13 mouse cellular contexts compared by ENCODE assay signal in the genomic region with DNA sequence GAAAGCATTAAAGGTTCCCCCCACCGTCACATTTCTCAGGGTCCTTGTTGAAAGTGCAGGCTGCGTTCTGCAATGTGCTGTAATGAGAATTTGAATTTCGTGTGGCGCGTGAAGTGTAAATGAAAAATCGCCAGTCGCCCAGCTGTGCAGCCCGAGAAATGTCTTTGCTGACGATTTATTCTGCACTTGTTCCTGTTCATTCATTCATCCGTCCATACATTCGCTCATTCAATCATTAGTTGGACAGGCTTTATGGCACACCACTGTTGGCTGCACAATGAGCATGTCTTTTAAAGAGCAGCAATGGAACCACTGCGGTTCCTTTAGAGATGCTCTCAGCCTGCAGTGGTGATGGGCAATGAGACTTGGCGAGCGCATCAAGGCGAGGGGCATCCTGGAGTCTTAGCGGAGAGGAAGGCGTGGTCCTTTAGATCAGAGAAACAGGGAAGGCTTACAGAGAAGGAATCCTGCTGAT. TPM values are rescaled to one million over a fixed set of nuclear protein-coding genes. Genes with fewer than 3 reads are reported as not detected.
DNase-seq lines count a peak whose midpoint lies in the region; ATAC-seq and TF ChIP-seq lines count a peak whose summit lies in the region.
"Had no signal": no experiment of that assay in that cellular context is flagged by ENCODE, and none has a peak within 500 bp of the region (broad histone marks: within the 10 kb centered on the region; RNA-seq: fewer than 3 reads in every experiment).

No protein-coding gene starts in this region.

- peak overlapping the region; percentile 53 for H3K4me2 ChIP-seq in forebrain, embryonic 13.5 days
- H3K4me2 ChIP-seq in hindbrain, embryonic 16.5 days (ENCODE audit: low read length): peak overlapping the region; percentile 45
- H3K4me2 ChIP-seq in myocyte (ENCODE audit: low read depth): peak overlapping the region; percentile 35
- no peak overlapping the region for H3K4me2 ChIP-seq in kidney, embryonic 15.5 days
- H3K4me2 ChIP-seq: heart, embryonic 11.5 days; lung, embryonic 15.5 days had no signal

- no peaks in the 10 kb centered on the region for H3K27me3 ChIP-seq in forebrain, embryonic 13.5 days
- no peaks in the 10 kb centered on the region for H3K27me3 ChIP-seq in hindbrain, embryonic 16.5 days (replicated peaks; ENCODE audit: control insufficient read depth, insufficient read depth, low read length)
- no peaks in the 10 kb centered on the region for H3K27me3 ChIP-seq in myocyte (ENCODE audit: control insufficient read depth, insufficient read depth, insufficient read length)
- no peaks in the 10 kb centered on the region for H3K27me3 ChIP-seq in kidney, embryonic 15.5 days

- H3K36me3 ChIP-seq in forebrain, embryonic 13.5 days (ENCODE audit: poor library complexity, severe bottlenecking): 0 out of 2 replicates have a peak, but pooled peaks cover 6% of the 10 kb centered on the region
- H3K36me3 ChIP-seq in hindbrain, embryonic 16.5 days (ENCODE audit: control insufficient read depth, insufficient read depth, low read length): no peaks in the 10 kb centered on the region
- no peaks in the 10 kb centered on the region for H3K36me3 ChIP-seq in myocyte (ENCODE audit: control insufficient read depth, insufficient read depth)
- H3K36me3 ChIP-seq in kidney, embryonic 15.5 days: peaks cover 3% of the 10 kb centered on the region; the same call in 1 of the 2 replicates
- H3K36me3 ChIP-seq: lung, embryonic 15.5 days had no signal

- 0 out of 2 replicates have a peak, but pooled peaks have one; percentile 12 for ATAC-seq in forebrain, embryonic 13.5 days
- peak; percentile 13; the same call in 1 of the 2 replicates for ATAC-seq in hindbrain, embryonic 16.5 days
- no peak for ATAC-seq in kidney, embryonic 15.5 days (replicated peaks; ENCODE audit: low FRiP score)

- H3K4me1 ChIP-seq in forebrain, embryonic 13.5 days: peaks cover 42% of the 10 kb centered on the region
- peaks cover 28% of the 10 kb centered on the region for H3K4me1 ChIP-seq in hindbrain, embryonic 16.5 days (ENCODE audit: control insufficient read depth, insufficient read depth, low read depth, low read length)
- H3K4me1 ChIP-seq in kidney, embryonic 15.5 days: peaks cover 27% of the 10 kb centered on the region

- no peaks in the 10 kb centered on the region for H3K9me3 ChIP-seq in forebrain, embryonic 13.5 days (replicated peaks)
- H3K9me3 ChIP-seq in hindbrain, embryonic 16.5 days (ENCODE audit: control insufficient read depth, low read length): no peaks in the 10 kb centered on the region; the same call in 1 of the 2 replicates
- 0 out of 2 replicates have a peak, but pooled peaks cover 4% of the 10 kb centered on the region for H3K9me3 ChIP-seq in kidney, embryonic 15.5 days (replicated peaks)
- H3K9me3 ChIP-seq: lung, embryonic 15.5 days had no signal

- H3K9ac ChIP-seq in forebrain, embryonic 13.5 days: peak overlapping the region; percentile 6
- peak overlapping the region; percentile 28; the same call in 1 of the 2 replicates for H3K9ac ChIP-seq in hindbrain, embryonic 16.5 days (ENCODE audit: low read depth, low read length)
- no peak overlapping the region for H3K9ac ChIP-seq in kidney, embryonic 15.5 days
- H3K9ac ChIP-seq: lung, embryonic 15.5 days had no signal

- peak overlapping the region; percentile 72 for H3K27ac ChIP-seq in forebrain, embryonic 13.5 days
- peak overlapping the region; percentile 42; the same call in 1 of the 2 replicates for H3K27ac ChIP-seq in hindbrain, embryonic 16.5 days (ENCODE audit: low read depth, low read length)
- H3K27ac ChIP-seq in kidney, embryonic 15.5 days: no peak overlapping the region
- H3K27ac ChIP-seq: kidney, postnatal 0 days; lung, embryonic 15.5 days; stomach, postnatal 0 days had no signal

- 9% methylated on average over 17 of the region's 17 CpGs for WGBS in forebrain, embryonic 13.5 days
- WGBS in hindbrain, embryonic 16.5 days: 26% methylated on average over 17 of the region's 17 CpGs
- WGBS in kidney, embryonic 15.5 days: 83% methylated on average over 17 of the region's 17 CpGs

- 0 out of 2 replicates have a peak overlapping the region, but pooled peaks have one; percentile 9 for H3K4me3 ChIP-seq in forebrain, embryonic 13.5 days
- H3K4me3 ChIP-seq in hindbrain, embryonic 16.5 days (ENCODE audit: low read length): no peak overlapping the region
- no peak overlapping the region for H3K4me3 ChIP-seq in myocyte
- H3K4me3 ChIP-seq in kidney, embryonic 15.5 days (replicated peaks): no peak overlapping the region
- H3K4me3 ChIP-seq: lung, embryonic 15.5 days had no signal

- H3ac ChIP-seq in myocyte (ENCODE audit: control insufficient read depth, insufficient read length): no peak overlapping the region

- TF ChIP-seq POLR2A in myocyte (IDR thresholded peaks at IDR 0.05; ENCODE audit: insufficient read length, low read depth): no peak

- peak; percentile 54 for DNase-seq in embryo, embryonic 10 days (ENCODE audit: low spot score)
- no peak for DNase-seq in embryo, embryonic 10.5 days (ENCODE audit: low spot score)
- DNase-seq in urinary bladder, postnatal 36 days (ENCODE audit: low spot score in 2 of 2): no peak
- DNase-seq in right cerebral cortex, postnatal 10 days (ENCODE audit: low spot score in 2 of 2): no peak
- DNase-seq: adrenal gland, adult 2 months had no signal

- H3K79me2 ChIP-seq in myocyte (ENCODE audit: control insufficient read depth, insufficient read depth): no peaks in the 10 kb centered on the region

TF ChIP-seq in myocyte, 11 proteins besides CTCF, POLR2A, EP300 and RAD21:
- TF ChIP-seq REST (IDR thresholded peaks at IDR 0.05; ENCODE audit: insufficient read depth, insufficient read length): no peak
- no peak for TF ChIP-seq MYOD1 (IDR thresholded peaks at IDR 0.05; ENCODE audit: control insufficient read depth in 1 of 3, insufficient read length in 2 of 3, low read depth in 2 of 3)
- TF ChIP-seq TCF12 (IDR thresholded peaks at IDR 0.05; ENCODE audit: insufficient read depth, poor library complexity, severe bottlenecking): no peak
- no peak for TF ChIP-seq POLR2AphosphoS2 (IDR thresholded peaks at IDR 0.05; ENCODE audit: insufficient read length, low read depth)
- no peak for TF ChIP-seq SRF (IDR thresholded peaks at IDR 0.05; ENCODE audit: control insufficient read depth, insufficient read length, low read depth)
- TF ChIP-seq CEBPB (IDR thresholded peaks at IDR 0.05; ENCODE audit: insufficient read depth, poor library complexity, severe bottlenecking): no peak
- TF ChIP-seq TCF3 (IDR thresholded peaks at IDR 0.05; ENCODE audit: insufficient read length, low read depth): no peak
- TF ChIP-seq MAX (IDR thresholded peaks at IDR 0.05; ENCODE audit: low read depth): no peak
- no peak for TF ChIP-seq USF1 (IDR thresholded peaks at IDR 0.05; ENCODE audit: low read depth)
- TF ChIP-seq MYOG (IDR thresholded peaks at IDR 0.05; ENCODE audit: control insufficient read depth in 1 of 3, insufficient read depth in 1 of 3, insufficient read length in 2 of 3, low read depth in 2 of 3): no peak
- no peak for TF ChIP-seq E2F4 (IDR thresholded peaks at IDR 0.05; ENCODE audit: insufficient read depth)

RNA-seq across cellular contexts. Expression of a gene that starts 18.7 kb away (rescaled TPM):
- 28.5 and 29.1 TPM in 2 replicates for polyA plus RNA-seq in forebrain, embryonic 13.5 days (2015; fragmentation: Nextera tagmentation; extraction: Ambion mirVana)
- 10.8 and 11.5 TPM in 2 replicates for polyA plus RNA-seq in hindbrain, embryonic 16.5 days (2015; fragmentation: Nextera tagmentation; extraction: Ambion mirVana)
- 10.8 TPM for polyA plus RNA-seq in myocyte (2012; fragmentation: generic; extraction: Trizol)
- 42.9 and 46.8 TPM in 2 replicates for polyA plus RNA-seq in kidney, embryonic 15.5 days (2015; fragmentation: Nextera tagmentation; extraction: Ambion mirVana)
